Mouse (Mus musculus): Measurements from ENCODE around the gene Nlrp1b. TPM values are rescaled to one million over a fixed set of nuclear protein-coding genes. Genes with fewer than 3 reads are reported as not detected.

Nlrp1b gene
- total RNA-seq (2021): 0.19 and 0.23 TPM in 2 replicates
- long read RNA-seq, experiment 1: 0 reads
- long read RNA-seq, experiment 2: 0 reads

DNA sequence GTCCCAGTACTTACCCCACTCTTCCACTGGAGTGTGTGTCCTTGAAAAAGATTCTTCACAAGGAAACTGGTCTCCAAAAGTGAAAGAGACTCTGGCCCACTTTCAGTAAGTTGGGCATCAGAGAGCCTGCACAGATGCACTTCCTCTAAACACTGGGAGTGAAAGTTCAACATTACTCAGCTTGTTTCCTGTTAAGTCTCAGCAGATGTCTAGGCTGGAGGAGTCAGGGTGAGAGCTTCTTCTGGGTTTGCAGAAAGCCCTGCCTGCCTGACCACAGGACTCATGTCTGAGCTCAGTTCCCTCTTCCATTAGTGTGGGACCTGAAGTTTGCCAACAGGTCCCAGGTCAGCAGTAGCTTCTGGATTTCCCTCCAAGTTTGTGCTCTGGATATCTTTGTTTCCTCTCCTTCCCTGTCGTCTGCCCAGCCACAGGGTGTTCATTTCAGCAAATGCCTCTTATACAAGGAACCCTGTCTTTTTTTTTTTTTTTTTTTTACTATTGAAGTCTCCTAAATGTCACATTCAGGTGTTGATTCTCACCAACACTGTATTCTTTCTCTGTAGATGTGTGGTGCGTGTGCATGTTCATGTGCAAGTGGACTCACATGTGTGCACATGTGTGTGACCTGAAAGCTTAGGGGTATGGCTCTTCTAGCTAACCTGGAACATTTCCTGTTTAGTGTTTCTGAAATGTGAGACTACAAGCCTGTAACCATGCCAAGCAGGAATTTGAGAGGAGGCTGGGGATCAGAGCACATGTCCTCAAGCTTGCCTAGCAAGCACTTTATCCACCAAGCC, at the start of gene Nlrp1b:
Nlrp1b (minus strand) TSS at position 50 of the 797 bp plus-strand sequence.
- DNase-seq: no peak

DNA sequence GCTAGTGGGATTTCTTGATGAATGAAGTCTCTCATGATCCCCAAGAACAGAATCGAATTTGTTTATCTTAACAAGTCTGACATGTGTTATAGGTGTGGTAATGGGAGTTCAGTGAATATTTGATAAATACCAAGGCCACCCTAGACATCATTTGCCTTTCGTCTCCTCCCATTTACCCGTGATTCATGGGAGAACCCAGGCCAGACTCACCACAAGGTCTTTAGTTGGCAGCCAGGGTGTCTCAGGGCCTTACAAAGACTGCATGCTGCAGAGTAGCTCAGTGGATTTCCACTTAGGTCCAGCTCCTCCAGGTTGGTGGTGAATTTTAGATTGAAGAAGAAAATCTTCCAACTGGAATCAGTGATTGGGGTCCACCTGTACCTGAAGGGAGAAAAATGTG, 30.5 kb upstream of the Nlrp1b start:
- peak; percentile 53 for DNase-seq

GRCm38 (mm10) chr11:71251333-71251732, 20.8 kb upstream of the Nlrp1b start:
- DNase-seq: no peak

DNA sequence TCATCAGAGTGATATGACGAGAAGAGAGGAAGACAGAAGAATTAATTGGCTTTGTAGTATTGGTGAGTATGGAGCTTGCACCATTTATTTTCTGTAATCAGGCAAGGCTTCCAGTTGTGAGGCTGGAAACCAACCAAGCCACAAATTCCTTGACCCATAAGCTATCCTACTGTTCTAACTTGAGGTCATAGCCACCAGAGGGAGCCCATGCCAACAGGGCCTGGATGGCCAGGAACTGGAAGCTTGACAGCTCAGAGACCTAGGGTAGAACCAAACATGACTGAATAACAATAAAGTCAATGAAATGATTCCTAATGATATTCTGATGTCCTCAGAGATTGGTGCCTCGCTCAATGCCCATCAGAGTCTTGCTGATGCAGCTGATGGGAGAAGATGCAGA, 5.9 kb downstream of the Nlrp1b start:
- DNase-seq: peak; percentile 30

GRCm38 (mm10) chr11:71202703-71203102, 27.8 kb downstream of the Nlrp1b start:
- no peak for DNase-seq

DNA sequence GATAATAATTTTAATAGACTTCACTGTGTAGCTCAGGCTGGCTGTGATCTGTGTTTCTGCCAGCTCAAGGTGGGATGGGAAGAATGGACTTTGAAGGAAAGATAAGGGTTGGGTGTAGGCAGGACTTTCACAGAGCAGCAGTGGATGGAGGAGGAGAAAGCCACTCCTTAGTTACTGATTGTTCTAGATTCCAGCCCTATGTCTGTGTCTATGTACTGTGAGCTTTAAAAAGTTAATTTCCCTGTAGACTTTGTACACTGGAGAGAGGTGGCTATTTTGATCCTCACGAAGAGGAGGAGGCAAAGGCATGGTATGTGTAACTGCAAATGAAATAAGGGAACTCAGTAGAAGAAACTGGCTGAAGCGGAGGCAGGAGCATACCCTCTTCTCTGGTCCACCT, 31.2 kb downstream of the Nlrp1b start:
- DNase-seq: no peak

GRCm38 (mm10) chr11:71169633-71170032, 60.9 kb downstream of the Nlrp1b start:
- no peak for DNase-seq

GRCm38 (mm10) chr11:71164139-71164538, 66.4 kb downstream of the Nlrp1b start:
- no peak for DNase-seq

DNA sequence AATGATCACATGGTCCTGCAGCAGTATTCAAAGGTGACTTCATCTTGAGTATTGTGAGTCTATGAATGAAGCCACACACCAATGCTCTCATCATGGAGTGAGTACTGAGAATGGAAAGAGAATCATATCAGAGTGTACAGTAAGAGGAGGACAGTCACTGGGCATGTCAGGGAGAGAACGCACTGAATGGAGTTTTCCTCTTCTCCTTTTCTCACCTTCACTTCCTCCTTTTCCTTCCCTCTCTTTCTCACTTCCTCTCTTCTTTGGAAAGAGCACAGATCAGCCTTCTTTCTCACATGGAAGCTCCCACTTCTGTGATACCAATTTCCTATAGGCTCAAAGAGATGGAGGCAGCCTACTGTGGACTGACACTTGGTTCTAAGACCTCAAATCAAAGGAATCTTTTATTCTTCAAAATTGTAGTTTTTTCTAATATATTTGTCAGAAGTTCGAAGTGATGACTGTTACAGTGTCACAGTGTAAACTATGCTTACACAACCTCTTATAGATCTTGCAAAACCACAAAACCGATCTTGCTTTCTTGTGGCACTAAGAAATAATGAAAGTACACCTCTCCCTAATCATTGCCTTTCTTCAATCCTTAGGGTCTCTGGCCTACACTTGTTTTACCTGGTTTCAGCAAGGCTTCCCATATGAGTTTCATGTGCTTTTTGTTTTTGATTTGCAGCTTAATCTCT, 70.9 kb downstream of the Nlrp1b start:
- no peak for DNase-seq

- DNase-seq: no peak
Observed at GRCm38 (mm10) chr11:71155272-71155671, 75.3 kb downstream of the Nlrp1b start.

DNA sequence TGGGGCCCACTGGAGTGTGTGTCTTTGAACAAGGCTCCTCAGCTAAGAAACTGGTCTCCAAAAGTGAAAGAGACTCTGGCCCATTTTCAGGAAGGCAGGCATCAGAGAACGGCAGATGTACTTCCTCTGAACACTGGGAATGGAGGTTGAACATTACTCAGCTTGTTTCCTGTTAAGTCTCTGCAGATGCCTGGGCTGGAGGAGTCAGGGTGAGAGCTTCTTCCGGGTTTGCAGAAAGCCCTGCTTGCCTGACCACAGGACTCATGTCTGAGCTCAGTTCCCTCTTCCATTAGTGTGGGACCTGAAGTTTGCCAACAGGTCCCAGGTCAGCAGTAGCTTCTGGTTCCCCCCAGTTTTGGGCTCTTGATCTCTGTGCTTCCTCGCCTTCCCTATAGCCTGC, 85.9 kb downstream of the Nlrp1b start, which contains the start of gene Nlrp1a:
Nlrp1a (minus strand) TSS at position 44 of the 400 bp plus-strand sequence.
- DNase-seq: peak; percentile 6

- no peak for DNase-seq
Observed at GRCm38 (mm10) chr11:71142031-71142430, 88.5 kb downstream of the Nlrp1b start.

DNA sequence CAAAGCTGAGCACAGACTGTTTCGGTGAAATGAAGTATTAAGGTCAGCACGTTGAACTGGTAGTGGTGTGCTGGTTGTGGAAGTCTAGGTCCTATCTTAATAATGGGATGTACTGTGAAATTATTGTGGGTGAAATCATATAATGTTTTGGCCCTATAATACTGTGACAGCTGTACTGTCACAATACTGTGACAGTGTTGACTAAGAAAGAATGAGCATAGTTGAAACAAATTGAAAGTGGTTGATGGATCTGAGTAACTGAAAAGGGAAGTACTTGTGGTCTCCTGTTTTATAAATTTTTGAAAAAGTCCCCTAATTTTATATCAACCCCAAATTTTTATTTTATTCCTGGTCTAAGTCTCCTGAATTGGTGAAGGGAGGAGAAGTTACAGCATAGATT, 123.4 kb downstream of the Nlrp1b start:
- DNase-seq: no peak

DNA sequence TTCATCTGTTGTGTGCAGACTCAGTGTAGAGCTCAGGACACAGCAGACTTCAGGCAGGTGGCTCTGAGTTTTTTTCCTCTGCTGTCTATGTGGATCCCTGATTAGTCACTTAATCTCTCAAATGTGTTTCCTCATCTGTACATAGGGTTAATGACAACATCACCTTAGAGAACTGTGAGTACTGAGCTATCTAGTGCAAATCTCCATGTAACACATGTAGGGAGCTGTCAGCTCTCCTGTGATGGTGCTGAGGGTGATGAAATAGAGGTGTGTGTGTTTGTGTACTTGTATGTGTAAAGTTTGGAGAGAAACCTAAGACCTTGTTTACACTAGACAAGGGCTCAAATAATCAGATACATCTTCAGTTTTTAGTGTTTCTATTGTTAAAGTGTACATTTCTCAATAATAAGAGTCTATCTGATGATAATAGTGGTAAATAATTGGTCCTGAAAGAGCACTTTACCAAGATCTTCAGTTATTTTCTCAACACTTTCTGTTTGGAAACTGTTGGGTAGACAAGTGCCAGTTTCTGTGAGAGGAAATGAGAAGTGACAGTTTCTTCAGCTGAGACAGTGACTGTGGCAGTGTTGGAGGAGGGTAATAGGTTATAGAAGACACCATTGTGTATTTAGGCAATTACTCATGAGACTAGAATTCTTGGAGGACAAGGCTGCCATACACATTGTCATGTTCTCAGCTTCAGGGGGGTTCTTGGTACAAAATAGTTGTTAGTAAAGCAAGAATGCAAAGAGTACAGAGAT, 124.1 kb downstream of the Nlrp1b start:
- DNase-seq: no peak

DNA sequence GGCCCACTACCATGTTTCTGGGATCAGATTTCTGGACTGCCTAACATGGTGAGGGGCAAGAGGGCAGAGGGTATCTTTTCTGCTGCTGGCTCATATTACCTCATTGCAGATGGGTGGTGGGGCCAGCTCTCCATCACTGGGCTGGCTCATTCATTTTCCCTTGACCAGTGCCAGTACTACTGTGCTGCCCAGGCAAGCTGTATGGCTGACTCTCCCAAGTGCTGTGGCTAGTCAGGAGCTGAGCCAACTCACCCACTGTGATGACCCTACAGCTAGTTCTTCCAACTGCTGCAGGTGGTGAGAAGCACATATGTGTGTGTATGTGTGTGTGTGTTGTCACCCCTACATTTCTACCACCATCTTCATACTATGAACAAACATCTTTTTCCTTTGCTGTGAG, 126.6 kb downstream of the Nlrp1b start:
- no peak for DNase-seq

Other genes starting within 250 kb of the Nlrp1b start
- gene C1qbp, start 247.7 kb downstream of the Nlrp1b start, total RNA-seq (2021): 234 and 249 TPM in 2 replicates
- gene Dhx33, start 226.3 kb downstream of the Nlrp1b start, total RNA-seq (2021): 28.3 and 29.5 TPM in 2 replicates
- 23.2 and 24.4 TPM in 2 replicates for gene Mis12, start 211.1 kb downstream of the Nlrp1b start, total RNA-seq (2021)
- gene Derl2, start 210.9 kb downstream of the Nlrp1b start, total RNA-seq (2021): 56.0 and 60.2 TPM in 2 replicates
- 9.3 and 10.1 TPM in 2 replicates for gene 6330403K07Rik, start 197.2 kb downstream of the Nlrp1b start, total RNA-seq (2021)
- gene Nlrp1a, start 86.0 kb downstream of the Nlrp1b start, total RNA-seq (2021): 1.7 and 2.1 TPM in 2 replicates

Measured in adrenal gland, postnatal 14 days (tissue).